Mouse (Mus musculus) cerebellum, adult 2 months (tissue): ENCODE data around the gene Rrad.

Experiments used
- CTCF ChIP-seq: fragments of 200-500 bp; IDR thresholded peaks from 2 replicates; pipeline ENCODE4 v1.5.1; 2011; ENCODE audit warnings: low read depth, mild to moderate bottlenecking, control low read depth, low read length, moderate library complexity, borderline replicate concordance; ENCODE audit not compliant: insufficient read depth
- POLR2A ChIP-seq: fragments of 200-500 bp; IDR thresholded peaks from 2 replicates; pipeline ENCODE4 v1.6.1; 2011; ENCODE audit warnings: low read length, control low read depth, borderline replicate concordance; ENCODE audit not compliant: insufficient read depth

GRCm38 (mm10) chr8:104630574-104630973 lies 553 bp downstream of the Rrad start:
- no peak for TF ChIP-seq POLR2A
- no peak for TF ChIP-seq CTCF
